Mouse (Mus musculus): ENCODE measurements around the gene Gm20441. TPM values are rescaled to one million over a fixed set of nuclear protein-coding genes. Genes with fewer than 3 reads are reported as not detected.
A peak's percentile ranks its signal among the peaks of the same experiment; 100 is the strongest.
"Not testable (repeated sequence)": the region's sequence is repeated elsewhere in the genome, so short reads cannot be mapped to it uniquely, and the experiment has no call there.

Gene Gm20441
- total and polyA plus RNA-seq, 2 experiments from 2014 or later, result not detected

- no peaks in the 10 kb centered on the region for H3K36me3 ChIP-seq (ENCODE audit: insufficient read depth)
- H3K9ac ChIP-seq, result no peak overlapping the region
- no peak overlapping the region for H3K4me3 ChIP-seq (ENCODE audit: low read depth, low read length)
- peaks cover 16% of the 10 kb centered on the region for H3K27me3 ChIP-seq (ENCODE audit: insufficient read depth, low read length)
- H3K4me2 ChIP-seq (ENCODE audit: low read depth), result no peak overlapping the region
- no peak for TF ChIP-seq CTCF (IDR thresholded peaks at IDR 0.05; ENCODE audit: low read depth)
- 38% methylated on average over 15 of the region's 15 CpGs for WGBS
- H3K9me3 ChIP-seq (ENCODE audit: low read length), result no peaks in the 10 kb centered on the region
- no peak overlapping the region for H3K27ac ChIP-seq (ENCODE audit: low read depth, low read length)
- DNase-seq (no peak), ATAC-seq (no peak)
- 0 out of 2 replicates have a peak, but pooled peaks cover 8% of the 10 kb centered on the region for H3K4me1 ChIP-seq (ENCODE audit: insufficient read depth)
Measured at GRCm38 (mm10) chr10:75779206-75780174, 1.3 kb downstream of the Gm20441 start.

GRCm38 (mm10) chr10:75777885-75778284 is 2.9 kb downstream of the Gm20441 start:
- Histone ChIP-seq H3K27me3 (ENCODE audit: insufficient read depth, low read length) (peaks cover 16% of the 10 kb centered on the region), H3K27ac (ENCODE audit: low read depth, low read length) (no peak overlapping the region), H3K4me1 (ENCODE audit: insufficient read depth) (0 out of 2 replicates have a peak, but pooled peaks cover 8% of the 10 kb centered on the region), H3K4me3 (ENCODE audit: low read depth, low read length) (no peak overlapping the region), H3K36me3 (ENCODE audit: insufficient read depth) (no peaks in the 10 kb centered on the region), H3K9me3 (ENCODE audit: low read length) (no peaks in the 10 kb centered on the region), H3K9ac (no peak overlapping the region), H3K4me2 (ENCODE audit: low read depth) (no peak overlapping the region)
- DNase-seq (no peak), ATAC-seq (no peak)
- no peak for TF ChIP-seq CTCF (IDR thresholded peaks at IDR 0.05; ENCODE audit: low read depth)
- WGBS, result 77% methylated on average over 2 of the region's 2 CpGs

- Histone ChIP-seq H3K4me1 (ENCODE audit: insufficient read depth) (0 out of 2 replicates have a peak, but pooled peaks cover 11% of the 10 kb centered on the region), H3K27me3 (ENCODE audit: insufficient read depth, low read length) (peaks cover 16% of the 10 kb centered on the region), H3K36me3 (ENCODE audit: insufficient read depth) (no peaks in the 10 kb centered on the region), H3K4me3 (ENCODE audit: low read depth, low read length) (no peak overlapping the region), H3K27ac (ENCODE audit: low read depth, low read length) (no peak overlapping the region), H3K9me3 (ENCODE audit: low read length) (no peaks in the 10 kb centered on the region), H3K4me2 (ENCODE audit: low read depth) (no peak overlapping the region), H3K9ac (no peak overlapping the region)
- ATAC-seq (no peak), DNase-seq (no peak)
- TF ChIP-seq CTCF (IDR thresholded peaks at IDR 0.05; ENCODE audit: low read depth), result no peak
- WGBS, result 85% methylated on average over 6 of the region's 6 CpGs
Measured at GRCm38 (mm10) chr10:75776562-75776961, 4.2 kb downstream of the Gm20441 start.

GRCm38 (mm10) chr10:75774587-75774986 is 6.2 kb downstream of the Gm20441 start:
- H3K4me1 ChIP-seq (ENCODE audit: insufficient read depth), result 0 out of 2 replicates have a peak, but pooled peaks cover 3% of the 10 kb centered on the region
- no peak for ATAC-seq
- no peak overlapping the region for H3K4me2 ChIP-seq (ENCODE audit: low read depth)
- H3K9me3 ChIP-seq (ENCODE audit: low read length), result no peaks in the 10 kb centered on the region
- no peaks in the 10 kb centered on the region; the same call in 1 of the 2 replicates for H3K27me3 ChIP-seq (ENCODE audit: insufficient read depth, low read length)
- no peak for DNase-seq
- no peaks in the 10 kb centered on the region for H3K36me3 ChIP-seq (ENCODE audit: insufficient read depth)
- H3K4me3 ChIP-seq (ENCODE audit: low read depth, low read length), result no peak overlapping the region
- TF ChIP-seq CTCF (IDR thresholded peaks at IDR 0.05; ENCODE audit: low read depth), result no peak
- H3K27ac ChIP-seq (ENCODE audit: low read depth, low read length), result no peak overlapping the region
- H3K9ac ChIP-seq, result no peak overlapping the region
- 90% methylated on average over 9 of the region's 9 CpGs for WGBS

- TF ChIP-seq CTCF (IDR thresholded peaks at IDR 0.05; ENCODE audit: low read depth), result no peak
- no peak overlapping the region for H3K4me3 ChIP-seq (ENCODE audit: low read depth, low read length)
- H3K9me3 ChIP-seq (ENCODE audit: low read length), result no peaks in the 10 kb centered on the region
- no peak for DNase-seq
- no peak overlapping the region for H3K27ac ChIP-seq (ENCODE audit: low read depth, low read length)
- H3K36me3 ChIP-seq (ENCODE audit: insufficient read depth), result no peaks in the 10 kb centered on the region
- WGBS, result 91% methylated on average over 5 of the region's 5 CpGs
- 0 out of 2 replicates have a peak, but pooled peaks cover 3% of the 10 kb centered on the region for H3K4me1 ChIP-seq (ENCODE audit: insufficient read depth)
- H3K9ac ChIP-seq, result no peak overlapping the region
- H3K27me3 ChIP-seq (ENCODE audit: insufficient read depth, low read length), result no peaks in the 10 kb centered on the region
- H3K4me2 ChIP-seq (ENCODE audit: low read depth), result no peak overlapping the region
- no peak for ATAC-seq
Measured at GRCm38 (mm10) chr10:75774102-75774501, 6.7 kb downstream of the Gm20441 start.

- H3K9me3 ChIP-seq (ENCODE audit: low read length), result no peaks in the 10 kb centered on the region
- peak within 1 kb of the TSS; percentile 63 for H3K9ac ChIP-seq
- peak; percentile 98 for ATAC-seq
- peak within 1 kb of the TSS; percentile 54 for H3K4me3 ChIP-seq (ENCODE audit: low read depth, low read length)
- peak; percentile 15; the same call in 1 of the 2 replicates for TF ChIP-seq CTCF (IDR thresholded peaks at IDR 0.05; ENCODE audit: low read depth)
- H3K27me3 ChIP-seq (ENCODE audit: insufficient read depth, low read length), result no peaks in the 10 kb centered on the region
- under 1% methylated on average over 47 of the region's 47 CpGs for WGBS
- H3K36me3 ChIP-seq (ENCODE audit: insufficient read depth), result no peaks in the 10 kb centered on the region
- peak; percentile 89 for DNase-seq
- H3K27ac ChIP-seq (ENCODE audit: low read depth, low read length), result no peak within 1 kb of the TSS; the same call in 1 of the 2 replicates
- H3K4me1 ChIP-seq (ENCODE audit: insufficient read depth), result 0 out of 2 replicates have a peak, but pooled peaks cover 3% of the 10 kb centered on the region
- peak within 1 kb of the TSS; percentile 95 for H3K4me2 ChIP-seq (ENCODE audit: low read depth)
Measured at GRCm38 (mm10) chr10:75772795-75773664, 7.7 kb downstream of the Gm20441 start, which contains the start of gene Ddt. TSS of gene Ddt (minus strand) at chr10:75773414.

- H3K27ac ChIP-seq (ENCODE audit: low read depth, low read length); DNase-seq; H3K27me3 ChIP-seq (ENCODE audit: insufficient read depth, low read length); ATAC-seq; H3K4me1 ChIP-seq (ENCODE audit: insufficient read depth); H3K36me3 ChIP-seq (ENCODE audit: insufficient read depth); H3K9me3 ChIP-seq (ENCODE audit: low read length); H3K4me2 ChIP-seq (ENCODE audit: low read depth); H3K4me3 ChIP-seq (ENCODE audit: low read depth, low read length); H3K9ac ChIP-seq: not testable (repeated sequence)
- 29% methylated on average over 5 of the region's 5 CpGs for WGBS
Measured at GRCm38 (mm10) chr10:75767756-75768155, 13.0 kb downstream of the Gm20441 start.

All from forebrain, postnatal 0 days (tissue).